Mouse (Mus musculus): ENCODE results near the gene Ino80b.

Ino80b gene

GRCm38 (mm10) chr6:83140044-83140443 is 14.8 kb upstream of the Ino80b start:
- no peak for DNase-seq (ENCODE audit: low spot score)

DNA sequence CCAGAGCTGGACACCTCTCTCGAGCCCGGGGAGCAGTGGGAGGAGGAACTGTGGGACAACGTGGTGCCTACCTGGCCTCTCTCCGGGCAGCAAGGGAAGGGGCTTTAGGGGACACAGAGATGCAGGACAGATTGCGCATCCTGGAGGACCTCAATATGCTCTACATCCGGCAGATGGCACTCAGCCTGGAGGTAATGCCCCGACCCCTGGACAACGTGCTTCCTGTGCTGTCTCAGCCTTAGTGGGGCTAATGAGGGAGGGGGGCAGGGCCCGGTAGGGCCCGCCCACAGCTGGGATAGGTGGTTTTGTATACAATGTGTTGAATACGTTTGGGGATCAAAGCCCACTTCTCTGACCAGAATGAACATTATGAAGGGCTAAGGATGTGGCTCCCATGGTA is 12.8 kb upstream of the Ino80b start:
- DNase-seq (ENCODE audit: low spot score) = no peak

GRCm38 (mm10) chr6:83137576-83137950 is 12.3 kb upstream of the Ino80b start:
- DNase-seq (ENCODE audit: low spot score) = peak; percentile 95

DNA sequence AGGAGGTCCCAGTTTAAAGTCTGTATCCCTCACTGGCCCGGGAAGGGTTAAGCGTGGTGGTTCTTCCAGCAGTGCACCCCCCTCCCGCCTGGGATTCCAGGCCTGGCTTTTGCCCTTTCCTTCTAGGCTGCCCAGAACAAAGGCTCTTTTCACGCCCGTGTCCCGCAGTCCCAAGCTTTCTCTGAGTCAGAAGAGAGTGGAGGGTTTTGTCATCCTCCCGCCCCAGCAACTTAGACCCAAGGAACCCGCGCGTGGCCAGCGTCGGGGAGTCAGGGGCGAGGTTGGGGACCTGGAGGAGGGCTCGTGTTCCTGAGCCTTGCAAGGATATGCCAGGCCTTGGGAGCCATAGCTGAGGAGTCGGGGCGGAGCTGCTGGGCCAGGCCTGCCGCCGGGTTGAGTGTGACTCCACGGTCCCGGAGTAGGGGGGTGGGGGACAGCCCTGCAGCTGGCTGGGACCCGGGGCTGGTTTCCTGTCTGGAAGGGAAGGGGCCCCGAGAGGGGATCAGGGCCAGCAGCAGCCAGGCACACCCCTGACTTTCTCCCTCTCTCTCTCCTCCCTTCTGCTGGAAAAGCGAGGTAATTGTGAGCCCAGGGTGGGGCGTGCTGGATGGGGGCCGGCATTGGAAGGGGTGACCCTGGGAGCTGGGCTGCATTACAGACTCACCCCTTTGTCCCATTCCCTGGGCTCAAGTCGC is 11.8 kb upstream of the Ino80b start:
- peak; percentile 82 for DNase-seq (ENCODE audit: low spot score)

GRCm38 (mm10) chr6:83136291-83136880 is 11.2 kb upstream of the Ino80b start:
- DNase-seq (ENCODE audit: low spot score) = no peak

- no peak for DNase-seq (ENCODE audit: low spot score)
Measured at GRCm38 (mm10) chr6:83135571-83136161, 10.4 kb upstream of the Ino80b start.

- no peak for DNase-seq (ENCODE audit: low spot score)
Measured at GRCm38 (mm10) chr6:83134951-83135513, 9.8 kb upstream of the Ino80b start, which contains the start of gene Rtkn. TSS of gene Rtkn (plus strand) at chr6:83135463.

DNA sequence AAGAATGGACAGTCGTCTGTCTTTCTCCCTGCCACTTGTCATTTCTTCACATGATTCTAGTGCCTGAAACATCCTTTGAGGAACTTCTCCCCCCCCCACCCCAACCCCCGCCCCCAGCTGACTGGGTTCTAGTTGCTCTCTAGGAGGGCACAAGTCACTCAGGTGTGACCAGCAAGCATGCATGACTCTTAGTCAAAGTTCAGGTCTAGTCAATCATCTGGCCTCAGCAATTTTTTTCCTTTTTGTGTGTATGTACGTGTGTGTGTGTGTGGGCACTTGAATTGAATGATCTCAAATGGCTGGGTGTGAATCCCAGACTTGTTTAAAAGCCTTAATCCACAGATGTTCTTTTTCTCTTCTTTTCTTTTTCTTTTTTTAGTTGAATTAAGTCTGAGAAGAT is 9.0 kb upstream of the Ino80b start:
- no peak for DNase-seq (ENCODE audit: low spot score)

- no peak for DNase-seq (ENCODE audit: low spot score)
Measured at GRCm38 (mm10) chr6:83132176-83132919, 7.1 kb upstream of the Ino80b start.

- peak; percentile 62 for DNase-seq (ENCODE audit: low spot score)
Measured at GRCm38 (mm10) chr6:83131469-83132034, 6.3 kb upstream of the Ino80b start.

DNA sequence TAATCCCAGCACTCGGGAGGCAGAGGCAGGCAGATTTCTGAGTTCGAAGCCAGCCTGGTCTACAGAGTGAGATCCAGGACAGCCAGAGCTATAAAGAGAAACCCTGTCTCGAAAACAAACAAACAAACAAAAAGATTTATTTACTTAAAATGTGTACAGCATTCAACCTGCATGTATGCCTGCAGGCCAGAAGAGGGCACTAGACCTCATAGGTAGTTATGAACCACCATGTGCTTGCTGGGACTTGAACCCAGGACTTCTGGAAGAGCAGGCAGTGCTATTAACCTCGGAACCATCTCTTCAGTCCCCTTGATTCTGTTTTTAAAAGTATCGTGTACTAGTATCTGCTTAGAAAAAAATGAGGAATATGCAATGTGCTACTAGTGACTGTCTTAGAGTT is 2.2 kb upstream of the Ino80b start:
- no peak for DNase-seq (ENCODE audit: low spot score)

- peak; percentile 99 for DNase-seq (ENCODE audit: low spot score)
Measured at GRCm38 (mm10) chr6:83124851-83125312, 349 bp downstream of the Ino80b start.

DNA sequence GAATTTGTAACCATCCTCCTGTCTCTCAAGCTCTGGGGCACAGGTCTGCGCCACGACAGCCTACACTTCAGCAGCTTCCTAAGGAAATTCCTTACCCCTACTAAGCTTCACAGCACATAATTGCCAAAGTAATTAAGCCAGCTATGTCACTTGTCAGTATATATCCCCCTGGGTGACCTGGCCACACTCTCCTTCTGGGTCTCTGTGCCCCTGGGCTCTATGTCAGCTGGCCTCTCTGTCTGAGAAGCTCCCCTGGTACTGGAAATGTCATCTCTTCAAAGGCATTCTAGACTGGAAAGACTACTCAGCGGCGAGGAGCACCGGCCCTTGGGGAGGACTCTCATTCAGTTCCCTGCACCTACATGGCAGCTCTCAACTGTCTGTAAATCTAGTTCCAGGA is 2.3 kb downstream of the Ino80b start:
- no peak for DNase-seq (ENCODE audit: low spot score)

DNA sequence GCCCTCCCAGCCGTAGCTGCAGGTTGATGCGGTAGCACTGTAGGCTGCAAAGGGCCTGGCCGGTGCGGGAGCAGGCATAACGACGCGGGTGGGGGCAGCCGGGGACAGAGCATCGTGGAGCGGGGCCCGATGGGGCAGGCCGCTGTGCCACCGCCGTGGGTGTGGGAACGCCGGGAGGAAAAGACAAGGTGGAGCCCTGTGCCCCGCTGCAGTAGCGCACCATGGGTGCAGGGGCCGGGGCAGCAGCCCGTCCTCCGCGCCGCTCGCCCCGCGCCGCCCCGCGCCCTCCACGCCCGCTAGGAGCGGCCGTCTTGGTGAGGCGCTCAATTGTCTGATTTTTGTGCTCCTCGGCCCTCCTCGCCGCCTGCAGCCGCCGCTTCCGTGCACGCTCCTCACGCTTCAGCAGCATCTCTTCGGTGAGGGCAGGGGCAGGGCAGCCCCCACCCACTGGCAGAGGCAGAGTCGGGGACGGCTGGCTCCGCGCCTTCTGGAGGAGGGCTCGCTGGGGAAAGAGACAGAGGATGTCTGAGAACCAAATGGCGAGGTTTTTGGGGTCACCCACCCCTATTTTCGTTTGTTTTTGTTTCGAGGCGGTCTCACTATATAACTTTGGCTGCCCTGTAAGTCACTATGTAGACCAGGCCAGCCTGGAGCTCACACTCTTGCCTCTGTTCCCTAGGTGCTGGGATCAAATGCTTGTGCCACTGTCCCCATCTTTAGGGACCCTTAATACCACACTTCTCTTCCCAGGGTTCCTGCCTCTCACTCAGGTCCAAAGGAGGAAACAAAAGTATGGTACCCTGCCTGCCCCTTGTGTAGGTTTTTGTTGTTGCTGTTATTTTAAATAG is 3.1 kb downstream of the Ino80b start:
- DNase-seq (ENCODE audit: low spot score) = no peak

- peak; percentile 100 for DNase-seq (ENCODE audit: low spot score)
Measured at GRCm38 (mm10) chr6:83120930-83121862, 4.0 kb downstream of the Ino80b start, which contains the start of gene Wbp1. TSS of gene Wbp1 (minus strand) at chr6:83121559.

GRCm38 (mm10) chr6:83119734-83120051 is 5.5 kb downstream of the Ino80b start:
- no peak for DNase-seq (ENCODE audit: low spot score)

GRCm38 (mm10) chr6:83118825-83119733 is 6.2 kb downstream of the Ino80b start:
- DNase-seq (ENCODE audit: low spot score) = no peak

- DNase-seq (ENCODE audit: low spot score) = no peak
Measured at GRCm38 (mm10) chr6:83118369-83118768, 6.9 kb downstream of the Ino80b start.

DNA sequence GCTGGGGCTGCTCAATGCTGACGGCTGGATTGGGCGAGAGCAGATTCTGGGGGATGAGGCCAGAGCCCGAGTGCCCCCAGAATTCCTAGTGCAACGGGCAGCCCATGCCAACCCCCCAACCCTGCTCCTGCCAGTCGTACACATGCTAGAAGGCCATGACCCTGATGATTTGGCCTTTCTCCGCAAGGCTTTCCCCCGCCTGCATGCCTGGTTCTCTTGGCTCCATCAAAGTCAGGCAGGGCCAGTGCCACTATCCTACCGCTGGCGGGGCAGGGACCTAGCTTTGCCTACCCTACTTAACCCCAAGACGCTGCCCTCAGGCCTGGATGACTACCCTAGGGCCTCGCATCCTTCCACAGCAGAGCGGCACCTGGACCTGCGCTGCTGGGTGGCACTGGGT is 7.6 kb downstream of the Ino80b start:
- DNase-seq (ENCODE audit: low spot score) = no peak
